Mouse (Mus musculus) large intestine, adult 2 months (tissue): ENCODE measurements around the gene Scrg1. TPM values are rescaled to one million over a fixed set of nuclear protein-coding genes. Genes with fewer than 3 reads are reported as not detected.

Experiments used
- DNase-seq: peaks from one replicate; pipeline ENCODE4 v3.0.0-alpha.2; 2012; ENCODE audit warnings: low read depth, low spot score
- WGBS: fragments of 180-500 bp; shearing (Covaris S2); methylation state at CpG from one replicate; pipeline ENCODE4 v1.1.7; 2018; 5-methylcytosine and 5-hydroxymethylcytosine counted together
- polyA plus RNA-seq: library from polyadenylated mRNA; depleted of rRNA; stranded (reverse); fragments of >200 nt; gene quantifications from 2 replicates; pipeline ENCODE4 v1.2.3, GENCODE M21; 2012

Gene Scrg1
- polyA plus RNA-seq, 1 experiment, result 0.21 TPM

GRCm38 (mm10) chr8:57450726-57451125, 5.0 kb upstream of the Scrg1 start:
- WGBS, result 77% methylated on average over 7 of the region's 7 CpGs
- DNase-seq, result no peak

- WGBS, result 97% methylated on average over 4 of the region's 4 CpGs
- no peak for DNase-seq
Measured at GRCm38 (mm10) chr8:57451896-57452295, 3.8 kb upstream of the Scrg1 start.

GRCm38 (mm10) chr8:57453361-57453760, 2.4 kb upstream of the Scrg1 start:
- no peak for DNase-seq
- 78% methylated on average over 2 of the region's 2 CpGs for WGBS

GRCm38 (mm10) chr8:57457152-57457551, 1.4 kb downstream of the Scrg1 start:
- 78% methylated on average over 6 of the region's 6 CpGs for WGBS
- no peak for DNase-seq

- WGBS, result 70% methylated on average over 3 of the region's 3 CpGs
- no peak for DNase-seq
Measured at GRCm38 (mm10) chr8:57457942-57458341, 2.2 kb downstream of the Scrg1 start.

- DNase-seq, result no peak
- WGBS, result 35% methylated on average over 1 of the region's 1 CpGs
Measured at GRCm38 (mm10) chr8:57462839-57463238, 7.1 kb downstream of the Scrg1 start.

- no peak for DNase-seq
- WGBS, result 42% methylated on average over 3 of the region's 3 CpGs
Measured at GRCm38 (mm10) chr8:57463757-57464156, 8.0 kb downstream of the Scrg1 start.

- 21% methylated on average over 5 of the region's 5 CpGs for WGBS
- DNase-seq, result no peak
Measured at GRCm38 (mm10) chr8:57468624-57469023, 12.9 kb downstream of the Scrg1 start.

GRCm38 (mm10) chr8:57470863-57471262, 15.1 kb downstream of the Scrg1 start:
- no peak for DNase-seq
- 95% methylated on average over 5 of the region's 5 CpGs for WGBS

GRCm38 (mm10) chr8:57473751-57474150, 18.0 kb downstream of the Scrg1 start:
- no peak for DNase-seq
- WGBS, result 37% methylated on average over 6 of the region's 6 CpGs

- 68% methylated on average over 3 of the region's 3 CpGs for WGBS
- no peak for DNase-seq
Measured at GRCm38 (mm10) chr8:57478406-57478805, 22.7 kb downstream of the Scrg1 start.

- WGBS, result 92% methylated on average over 8 of the region's 8 CpGs
- DNase-seq, result no peak
Measured at GRCm38 (mm10) chr8:57479700-57480099, 24.0 kb downstream of the Scrg1 start.

GRCm38 (mm10) chr8:57480606-57481005, 24.9 kb downstream of the Scrg1 start:
- DNase-seq, result no peak
- 90% methylated on average over 4 of the region's 4 CpGs for WGBS

GRCm38 (mm10) chr8:57486491-57487440, 31.0 kb downstream of the Scrg1 start:
- DNase-seq, result no peak
- under 1% methylated on average over 54 of the region's 54 CpGs for WGBS

- WGBS, result under 1% methylated on average over 66 of the region's 66 CpGs
- DNase-seq, result peak; percentile 95
Measured at GRCm38 (mm10) chr8:57487441-57488155, 31.9 kb downstream of the Scrg1 start, which contains the start of gene Sap30. Sap30 (minus strand) TSS chr8:57487860.

GRCm38 (mm10) chr8:57488312-57488765, 32.6 kb downstream of the Scrg1 start:
- no peak for DNase-seq
- WGBS, result under 1% methylated on average over 25 of the region's 25 CpGs

GRCm38 (mm10) chr8:57489366-57489765, 33.6 kb downstream of the Scrg1 start:
- 100% methylated on average over 1 of the region's 1 CpGs for WGBS

GRCm38 (mm10) chr8:57489896-57490295, 34.2 kb downstream of the Scrg1 start:
- no peak for DNase-seq

More at GRCm38 (mm10) chr8:57489366-57489765, 33.6 kb downstream of the Scrg1 start:
- no peak for DNase-seq

GRCm38 (mm10) chr8:57491873-57492272, 36.1 kb downstream of the Scrg1 start:
- DNase-seq, result no peak
- 97% methylated on average over 4 of the region's 4 CpGs for WGBS

- 26% methylated on average over 8 of the region's 8 CpGs for WGBS
- DNase-seq, result no peak
Measured at GRCm38 (mm10) chr8:57498494-57498846, 42.7 kb downstream of the Scrg1 start.
